Mouse (Mus musculus): ENCODE measurements around the gene Tpo. TPM values are rescaled to one million over a fixed set of nuclear protein-coding genes. Genes with fewer than 3 reads are reported as not detected.

Gene Tpo
- total RNA-seq, 4 experiments from 2014 or later, result 0.13 to 0.25 (median 0.21) TPM; not detected in 1

DNA sequence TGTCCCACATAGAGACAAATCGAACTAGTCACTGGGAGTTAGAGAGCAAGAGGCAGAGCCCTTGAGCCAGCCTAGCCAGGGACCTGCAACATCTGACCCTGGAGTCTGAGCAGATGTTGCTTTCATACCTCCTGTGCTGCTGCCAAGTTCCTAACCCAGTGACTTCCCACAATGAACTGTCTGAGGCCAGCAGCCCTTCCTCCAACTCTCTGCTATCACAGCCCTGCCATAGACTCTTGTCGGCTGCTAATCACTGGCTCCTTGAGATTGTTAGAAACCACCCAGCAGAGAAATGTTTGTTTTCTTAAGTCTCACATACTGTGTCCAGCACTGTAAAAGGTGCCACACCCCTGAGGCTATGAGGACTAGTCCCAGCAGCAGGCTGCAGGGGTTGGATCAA lies 56.1 kb downstream of the Tpo start:
- DNase-seq, result no peak

DNA sequence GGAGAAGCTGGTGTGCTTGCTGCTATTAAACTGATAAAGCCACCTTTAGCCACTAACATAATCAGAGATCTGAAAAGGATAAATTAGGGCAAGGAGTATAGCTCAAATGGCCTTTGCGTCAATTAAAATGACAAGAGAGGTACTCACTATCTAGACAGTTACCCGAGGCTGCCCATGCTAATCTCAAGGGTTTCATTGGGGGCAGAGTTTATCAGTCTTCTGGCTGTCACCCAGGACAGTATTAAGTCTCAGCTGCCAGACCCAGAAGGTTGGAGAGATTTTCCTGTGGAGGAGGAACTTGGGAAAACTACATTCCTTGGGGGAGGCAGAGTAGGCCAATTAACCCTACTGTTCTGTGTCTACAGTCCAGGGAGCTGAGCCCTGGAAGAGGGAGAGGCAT lies 63.1 kb downstream of the Tpo start:
- DNase-seq, result no peak

DNA sequence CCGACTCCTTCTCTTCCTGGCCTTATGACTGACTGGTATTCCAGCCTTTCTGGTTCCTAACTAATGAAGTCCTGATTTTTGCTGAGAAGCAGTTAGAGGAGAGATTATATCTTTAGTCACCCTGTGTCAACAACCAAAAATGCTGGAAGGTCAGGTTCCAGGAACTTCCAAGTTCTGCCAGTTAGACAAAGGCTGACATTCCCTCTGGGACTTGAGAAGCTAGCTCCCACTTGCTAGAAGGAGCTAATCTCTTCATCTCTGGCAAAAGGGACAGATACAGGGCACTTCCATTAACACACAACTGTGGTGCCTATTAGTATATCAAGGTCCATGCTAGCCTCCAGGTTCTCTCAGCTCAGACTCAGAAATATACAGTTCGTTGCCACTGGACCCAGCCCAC lies 64.6 kb downstream of the Tpo start:
- no peak for DNase-seq

DNA sequence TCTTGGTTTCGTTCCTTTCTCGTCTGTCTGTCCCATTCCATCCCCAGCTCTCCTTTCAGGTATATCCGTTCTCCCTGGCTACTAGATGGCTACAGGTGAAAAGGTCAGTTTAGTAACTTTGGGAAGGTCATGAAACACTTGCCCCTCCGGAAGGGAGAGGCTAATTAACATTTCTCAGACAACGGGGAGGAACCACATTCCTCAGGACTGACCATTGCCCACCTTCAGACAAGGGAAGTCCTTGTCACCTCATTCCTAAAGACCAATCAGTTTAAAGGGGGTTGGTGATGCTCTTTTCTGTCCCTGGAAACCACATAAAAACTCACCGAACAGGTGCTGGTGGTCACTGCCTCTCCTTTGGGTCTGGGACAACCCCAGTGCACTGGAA lies 70.3 kb downstream of the Tpo start:
- DNase-seq, result no peak

DNA sequence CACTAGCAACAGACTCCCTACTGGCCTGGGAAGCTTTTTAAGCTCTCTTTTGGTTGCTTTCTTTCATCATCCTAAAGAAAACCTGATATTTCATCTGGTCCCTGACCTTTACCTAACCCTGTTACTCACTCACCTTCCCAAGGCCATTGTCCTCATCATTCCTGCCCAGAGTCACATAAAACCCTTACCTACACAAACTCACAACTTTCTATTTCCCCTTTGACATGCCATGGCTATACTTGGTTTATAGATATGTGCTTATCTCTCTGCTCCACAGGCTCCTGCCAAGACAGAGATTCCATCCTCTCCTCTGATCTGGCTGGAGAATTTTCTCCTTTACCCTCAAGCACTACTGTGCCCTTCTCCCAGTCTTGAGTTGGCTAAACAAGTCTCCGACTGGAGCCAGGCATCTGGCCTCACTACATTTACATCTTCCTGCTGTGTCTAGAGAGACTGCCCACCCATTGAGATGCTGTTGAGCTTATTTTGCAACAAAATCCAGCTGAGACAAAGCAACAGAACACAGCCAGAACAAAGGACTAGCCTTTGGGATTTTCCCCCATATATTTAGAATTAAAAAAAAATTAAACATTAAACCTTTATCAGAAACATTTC lies 70.8 kb downstream of the Tpo start:
- no peak for DNase-seq

DNA sequence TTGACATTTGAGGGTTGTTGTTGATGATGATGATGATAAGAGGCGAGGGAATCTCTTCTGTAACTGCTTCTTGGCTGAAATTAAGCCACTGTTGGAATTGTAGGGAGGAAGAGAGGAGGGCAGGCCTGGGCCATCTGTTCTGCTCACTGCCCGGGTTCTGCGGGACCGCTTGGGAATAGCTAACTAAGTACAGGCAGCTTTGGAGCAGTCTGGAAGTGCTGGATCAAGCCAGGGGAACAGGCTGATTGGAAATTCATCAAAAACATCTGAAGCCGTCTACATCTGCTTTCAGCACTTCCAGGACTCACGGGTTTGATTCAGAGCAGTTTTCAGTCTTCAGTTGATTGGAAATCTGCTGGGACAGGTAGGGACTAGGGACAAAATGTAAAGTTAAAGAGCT lies 74.4 kb downstream of the Tpo start:
- no peak for DNase-seq

DNA sequence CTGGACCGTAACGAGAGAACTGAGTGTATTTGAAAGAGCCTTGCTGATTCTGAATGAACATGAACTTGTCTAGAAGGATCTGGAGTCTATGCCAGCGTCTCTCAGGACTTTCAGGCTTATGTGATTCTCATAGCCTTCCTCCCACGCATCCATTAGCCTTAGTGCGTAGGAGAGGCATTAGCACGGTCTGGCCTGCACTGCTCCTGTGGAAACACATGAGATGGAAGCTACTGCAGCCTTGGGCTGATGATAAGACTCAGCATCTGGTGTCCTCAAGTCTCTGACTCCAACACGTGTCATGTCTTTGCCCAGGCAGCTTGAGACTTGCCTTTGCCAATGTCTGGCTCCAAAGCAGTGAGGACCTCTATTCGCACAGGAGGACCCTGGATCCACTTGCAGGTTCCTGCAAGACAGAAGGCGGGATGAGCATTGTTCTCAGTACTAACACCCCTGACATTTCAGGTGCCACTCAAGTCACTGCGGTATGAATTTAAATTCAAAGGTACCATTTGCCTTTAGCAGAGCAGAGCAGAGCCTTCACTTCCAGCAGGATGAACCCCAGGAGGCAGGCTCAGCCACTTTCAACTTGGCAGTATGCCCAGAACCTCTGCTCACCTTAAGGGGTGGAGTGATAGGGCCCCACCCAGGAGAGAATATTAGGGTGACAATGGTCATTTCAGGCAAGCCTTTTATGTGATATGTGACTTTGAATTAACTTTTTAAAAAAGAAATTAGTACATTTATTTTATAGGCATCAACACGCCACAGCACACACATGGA lies 77.5 kb downstream of the Tpo start:
- DNase-seq, result no peak

DNA sequence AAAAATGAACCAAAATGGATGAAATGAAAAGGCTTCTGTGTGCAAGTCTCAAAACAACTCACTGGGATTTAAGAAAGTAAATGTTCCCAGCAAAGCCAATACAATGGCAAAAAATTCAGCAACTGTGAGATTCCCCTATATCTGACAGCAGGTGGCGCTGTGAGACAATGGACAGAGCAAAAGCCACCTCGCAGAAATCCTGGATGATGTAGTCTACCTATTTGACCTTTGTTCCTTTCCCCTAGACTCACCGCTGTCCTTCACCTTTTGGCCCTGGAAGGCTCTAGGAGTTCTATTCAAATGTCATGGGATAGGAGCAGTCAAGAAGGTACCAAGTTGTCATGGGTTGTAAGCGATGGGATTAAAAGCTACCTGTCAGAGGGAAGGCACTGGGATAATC lies 82.2 kb downstream of the Tpo start:
- DNase-seq, result no peak

DNA sequence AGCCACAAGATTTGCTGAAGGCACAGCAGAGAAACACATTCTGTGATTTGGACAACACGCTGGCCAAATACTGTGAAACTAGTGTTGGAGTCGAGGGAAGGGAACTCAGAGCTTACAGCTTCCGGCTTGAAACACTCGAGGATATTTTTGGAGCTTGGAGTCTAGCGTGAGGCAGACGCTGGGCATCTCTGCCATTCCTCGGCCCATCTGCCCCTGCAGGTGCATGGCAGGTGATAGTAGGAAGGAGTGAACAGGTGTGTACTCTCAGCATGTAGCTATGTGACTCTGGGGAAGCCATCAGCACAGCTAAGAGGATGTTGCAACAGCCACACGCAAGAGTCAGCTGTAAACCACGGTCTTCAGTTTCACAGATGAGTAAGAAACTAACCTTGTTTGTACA lies 82.6 kb downstream of the Tpo start:
- no peak for DNase-seq

DNA sequence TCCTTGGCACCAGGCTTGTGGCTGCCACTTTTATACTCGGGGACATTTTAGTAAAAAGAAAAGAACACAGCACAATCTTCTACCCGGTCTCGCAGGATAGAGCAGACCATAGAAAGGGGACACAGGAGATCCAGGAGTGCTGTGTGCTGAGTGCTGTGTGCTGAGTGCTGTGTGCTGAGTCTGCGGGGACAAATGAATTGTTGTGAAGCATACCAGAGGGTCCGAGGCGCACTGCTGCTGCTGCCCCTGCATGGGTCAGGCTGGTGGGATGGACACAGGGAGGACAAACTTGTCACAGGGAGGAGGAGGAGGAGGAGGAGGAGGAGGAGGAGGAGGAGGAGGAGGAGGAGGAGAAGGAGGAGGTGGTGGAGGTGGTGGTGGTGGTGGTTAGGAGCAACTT lies 83.6 kb downstream of the Tpo start:
- no peak for DNase-seq

DNA sequence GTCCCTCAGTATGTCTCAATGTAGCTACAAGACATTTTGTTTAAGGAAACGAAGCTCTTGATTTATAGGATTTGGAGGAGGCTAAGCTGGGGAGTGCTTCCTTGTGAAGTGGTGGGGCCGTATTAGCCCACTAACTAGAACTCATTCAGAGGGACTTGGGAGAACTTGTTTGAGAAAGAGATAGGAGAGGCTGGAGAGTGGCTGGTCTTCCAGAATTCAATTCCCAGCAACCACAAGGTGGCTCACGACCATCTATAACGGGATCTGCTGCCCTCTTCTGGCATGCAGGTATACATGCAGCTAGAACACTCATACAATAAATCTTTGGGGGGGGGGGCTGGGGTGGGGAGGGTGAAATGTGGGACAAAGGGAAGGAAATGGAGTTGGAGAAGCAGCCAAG lies 92.3 kb downstream of the Tpo start:
- DNase-seq, result no peak

DNA sequence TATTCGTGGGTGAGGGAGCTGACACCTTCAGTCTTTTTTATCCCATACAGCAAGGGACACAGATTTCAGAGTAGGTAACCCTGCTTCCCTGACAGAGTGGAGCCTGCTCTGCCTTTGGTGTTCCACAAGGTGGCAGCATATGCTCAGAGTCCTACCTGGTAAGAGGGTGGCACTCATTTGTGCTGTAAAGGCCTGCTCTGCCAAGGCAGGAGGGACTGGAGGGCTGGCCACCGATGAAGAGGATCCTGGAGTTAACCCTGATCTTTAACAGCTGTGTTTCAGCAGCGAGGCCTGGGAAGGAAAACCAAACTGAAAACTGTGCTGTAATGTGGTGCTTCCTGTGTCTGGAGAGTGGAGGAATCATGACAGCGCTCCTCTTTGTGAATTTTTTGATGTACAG lies 92.9 kb downstream of the Tpo start:
- no peak for DNase-seq

DNA sequence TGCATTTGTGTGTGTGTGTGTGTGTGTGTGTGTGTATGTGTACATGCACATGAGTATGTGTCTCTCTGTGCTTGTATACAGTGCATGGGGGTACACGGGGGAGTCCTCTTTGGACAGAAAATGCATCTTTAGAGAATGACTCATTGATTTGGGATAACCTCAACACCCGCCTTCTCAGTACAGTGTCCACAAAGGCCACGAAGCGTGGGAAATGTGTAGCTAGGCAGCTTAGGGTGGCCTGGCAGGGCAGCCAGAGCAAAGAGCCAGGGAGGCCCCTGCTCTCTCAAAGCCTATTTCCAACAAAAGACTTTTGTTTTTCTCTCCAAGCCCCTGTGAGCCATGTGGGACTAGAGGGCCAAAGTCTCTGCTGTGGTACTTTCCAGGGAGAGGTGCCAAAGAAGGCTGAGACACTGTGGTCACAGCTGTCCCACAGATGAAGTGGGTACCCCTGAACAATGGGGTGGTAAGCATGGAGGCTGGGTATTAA lies 95.8 kb downstream of the Tpo start:
- DNase-seq, result no peak

DNA sequence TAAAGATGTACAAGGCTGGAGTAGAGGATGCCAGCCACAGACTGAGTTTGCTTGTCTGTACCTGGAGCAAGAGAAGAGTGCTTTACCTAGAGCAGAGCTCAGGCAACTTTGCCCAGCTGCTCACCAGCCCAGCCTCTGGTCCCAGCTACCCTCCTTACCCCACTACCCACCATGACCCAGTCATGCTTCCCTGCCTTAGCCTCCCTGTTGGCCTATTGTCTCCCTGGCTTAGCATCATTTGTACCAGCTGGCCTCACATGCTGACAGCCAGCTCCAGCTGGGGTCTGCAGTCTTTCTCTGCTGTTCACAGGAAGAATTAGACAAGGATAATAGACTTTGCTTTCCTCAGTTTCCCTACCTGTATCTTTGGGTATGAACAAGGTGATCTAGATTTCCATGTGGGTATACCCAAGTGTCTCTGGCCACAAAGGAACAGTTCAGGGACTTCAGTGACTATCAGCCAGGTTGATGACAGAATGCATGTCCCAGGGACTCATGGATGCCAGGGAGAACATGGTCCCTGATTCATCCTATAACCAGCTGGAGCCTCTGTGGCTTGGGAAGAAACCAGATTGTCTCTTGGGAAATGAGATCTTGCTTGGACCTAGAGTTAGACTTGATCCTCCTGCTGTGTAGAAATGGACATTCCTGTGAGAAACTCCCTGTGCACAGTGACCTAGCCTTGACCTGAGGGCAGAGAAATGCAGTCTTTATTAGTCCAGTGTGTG lies 96.4 kb downstream of the Tpo start:
- DNase-seq, result no peak

DNA sequence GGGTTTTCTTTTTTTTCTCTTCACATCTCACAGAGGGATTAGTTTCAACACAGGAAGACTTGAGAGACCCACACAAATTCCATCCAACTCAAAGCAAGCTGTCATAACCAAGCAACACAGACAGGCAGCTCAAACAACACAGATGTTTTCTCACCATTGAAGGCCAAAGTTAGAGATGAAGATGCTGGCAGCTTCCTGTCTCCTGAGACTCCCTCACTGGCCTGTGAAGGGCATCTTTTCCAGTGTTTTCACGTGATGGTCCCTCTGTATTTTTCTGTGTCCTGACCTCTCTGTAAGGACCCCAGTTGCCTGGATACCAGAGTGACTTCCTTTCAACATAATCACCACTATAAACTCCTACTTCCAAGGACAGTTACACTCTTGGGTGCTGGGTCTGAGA lies 97.0 kb downstream of the Tpo start:
- no peak for DNase-seq

DNA sequence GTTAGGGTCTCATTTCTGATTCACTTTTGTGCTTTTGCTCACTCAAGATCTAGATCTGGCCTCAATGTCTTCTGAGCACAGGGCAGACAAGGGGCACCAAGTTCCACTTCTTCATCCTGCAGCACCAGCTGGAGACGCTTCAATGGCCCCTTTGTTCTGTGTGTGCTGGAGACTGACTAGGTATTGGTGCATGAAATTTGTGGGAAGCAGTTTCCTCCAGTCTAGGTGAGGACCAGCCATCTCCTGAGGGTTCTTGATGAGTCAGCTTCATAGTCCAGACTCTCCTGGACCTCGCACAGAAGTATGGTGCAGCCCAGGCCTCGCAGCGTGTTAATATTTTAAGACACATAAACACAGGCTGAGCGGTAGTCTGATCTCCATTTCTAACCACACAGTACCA lies 97.7 kb downstream of the Tpo start:
- DNase-seq, result no peak

DNA sequence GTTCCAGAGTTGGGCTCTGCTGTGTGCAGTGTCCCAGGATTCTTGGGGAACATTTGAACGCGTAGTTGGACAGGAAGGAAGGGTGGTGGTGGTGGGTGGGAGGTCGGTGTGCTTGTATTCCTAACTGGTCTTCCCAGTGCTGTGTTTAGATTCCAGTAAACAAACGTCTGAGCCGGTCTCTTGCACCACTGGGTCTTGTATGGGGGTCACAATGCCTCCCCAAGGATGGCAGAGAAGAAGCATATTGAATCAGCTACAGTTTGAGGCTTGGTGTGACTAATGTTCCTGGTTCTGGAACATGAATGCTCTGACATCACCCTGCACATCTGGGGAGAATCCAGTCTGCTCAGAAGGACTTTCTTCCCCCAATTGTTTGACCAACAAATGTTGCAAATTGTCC lies 101.9 kb downstream of the Tpo start:
- DNase-seq, result no peak

DNA sequence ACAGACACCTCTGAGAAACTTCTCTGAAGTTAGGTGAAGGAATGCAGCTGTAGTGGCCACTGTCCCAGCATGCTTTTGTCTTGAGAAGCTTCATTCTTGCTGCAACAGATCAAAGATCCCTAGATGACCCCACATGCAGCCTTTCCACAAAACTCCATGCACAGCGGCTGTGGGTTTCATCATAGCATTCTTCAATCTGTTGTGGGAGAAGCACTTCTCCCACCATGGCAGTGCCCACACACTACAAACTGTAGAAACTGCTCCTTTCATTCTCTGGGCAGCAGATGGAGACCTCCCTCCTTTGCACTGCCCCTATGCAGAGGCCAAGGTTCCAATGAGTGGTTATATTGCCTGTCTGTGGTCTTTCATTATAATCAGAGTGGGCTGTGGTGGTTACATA lies 103.3 kb downstream of the Tpo start:
- no peak for DNase-seq

DNA sequence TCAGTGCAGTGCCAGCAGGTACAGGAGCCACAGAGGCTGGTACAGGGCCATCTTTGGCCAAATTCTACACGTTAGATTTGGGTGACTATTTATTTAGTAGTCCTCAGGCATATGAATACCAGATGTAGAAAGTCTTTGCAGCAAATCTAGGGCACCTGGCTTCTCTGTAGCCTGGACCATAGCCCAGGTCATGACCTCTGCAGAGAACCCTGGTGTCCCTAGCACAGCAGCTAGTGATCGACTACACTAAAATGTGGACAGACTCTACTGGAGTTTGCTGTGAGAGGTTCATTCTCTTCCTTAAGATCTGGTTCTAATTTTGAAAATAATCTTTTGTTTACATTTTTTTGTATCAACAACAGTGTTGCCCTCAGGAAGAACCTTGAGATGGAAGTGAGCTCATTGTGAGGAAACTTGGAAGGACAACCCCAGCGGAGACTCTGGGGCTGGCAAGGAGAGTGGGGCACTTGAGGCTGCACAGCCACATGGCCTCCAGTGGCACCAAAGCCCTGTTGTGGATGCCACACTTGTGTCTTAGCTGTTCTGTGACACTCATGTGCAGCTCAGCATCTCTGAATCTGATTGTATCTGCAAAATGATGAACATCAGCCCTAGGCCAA lies 104.6 kb downstream of the Tpo start:
- no peak for DNase-seq

DNA sequence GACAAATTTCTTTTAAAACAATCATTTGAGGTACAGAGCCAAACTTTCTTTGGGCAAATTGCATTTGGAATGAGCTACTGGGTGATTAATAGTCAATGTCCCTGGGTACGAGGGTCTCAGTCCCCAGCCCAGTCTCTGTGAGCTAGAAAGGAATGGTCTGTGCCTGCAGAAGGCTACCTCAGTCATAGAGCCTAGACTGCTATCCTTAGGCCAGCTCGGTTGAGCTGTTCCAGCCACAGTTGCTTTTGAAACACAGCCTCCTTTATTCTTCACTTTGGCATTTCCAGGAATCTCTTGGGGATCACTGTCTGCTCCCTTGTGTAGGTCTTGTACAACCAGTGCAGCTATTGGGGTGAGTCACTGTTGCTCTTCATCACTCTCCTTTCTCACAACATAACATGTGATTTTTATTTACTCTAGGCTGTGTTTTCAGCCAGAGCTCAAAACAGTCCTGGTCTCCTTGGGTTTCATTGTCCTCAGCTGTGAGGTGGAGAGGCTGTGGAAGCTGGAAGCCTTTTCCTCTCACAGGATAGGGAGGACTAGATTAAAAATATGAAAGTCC lies 108.1 kb downstream of the Tpo start:
- DNase-seq, result no peak

DNA sequence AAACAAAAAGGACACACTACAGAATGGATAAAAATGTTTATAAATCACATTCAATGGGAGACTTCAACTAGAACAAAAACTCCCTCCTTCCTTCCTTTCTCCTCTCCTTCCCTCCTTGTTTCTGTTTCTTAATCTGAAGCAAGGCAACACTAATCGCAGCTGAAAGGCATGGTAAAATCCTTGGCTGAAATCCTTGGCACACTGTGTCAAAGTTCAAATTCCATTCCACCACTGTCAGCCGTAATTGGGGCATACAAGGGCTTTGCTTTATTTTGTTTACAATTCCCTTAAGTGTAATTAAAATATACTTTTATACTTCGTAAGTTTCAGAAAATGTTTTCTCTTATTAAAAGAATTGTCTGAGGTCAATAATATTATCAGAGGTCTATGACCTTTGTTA lies 108.9 kb downstream of the Tpo start:
- DNase-seq, result no peak

DNA sequence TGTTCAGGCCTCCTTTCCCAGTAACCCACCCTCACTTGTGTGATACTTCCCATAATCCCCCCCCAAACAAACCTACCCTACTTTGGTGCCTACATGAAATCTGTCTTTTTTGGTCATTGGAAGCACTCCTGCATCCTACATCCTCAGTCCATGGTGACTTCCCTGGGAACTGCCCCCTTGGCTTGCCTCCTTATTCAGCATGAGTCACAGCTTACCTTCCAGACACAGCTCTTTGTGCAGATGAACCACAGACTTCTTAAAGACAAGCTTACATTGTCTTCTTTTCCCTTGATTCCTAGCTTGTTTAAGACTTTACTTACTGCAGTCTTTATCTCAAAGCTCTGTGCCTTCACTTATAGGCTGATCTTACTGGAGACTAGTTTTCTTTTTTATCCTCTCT lies 112.0 kb downstream of the Tpo start:
- DNase-seq, result no peak

DNA sequence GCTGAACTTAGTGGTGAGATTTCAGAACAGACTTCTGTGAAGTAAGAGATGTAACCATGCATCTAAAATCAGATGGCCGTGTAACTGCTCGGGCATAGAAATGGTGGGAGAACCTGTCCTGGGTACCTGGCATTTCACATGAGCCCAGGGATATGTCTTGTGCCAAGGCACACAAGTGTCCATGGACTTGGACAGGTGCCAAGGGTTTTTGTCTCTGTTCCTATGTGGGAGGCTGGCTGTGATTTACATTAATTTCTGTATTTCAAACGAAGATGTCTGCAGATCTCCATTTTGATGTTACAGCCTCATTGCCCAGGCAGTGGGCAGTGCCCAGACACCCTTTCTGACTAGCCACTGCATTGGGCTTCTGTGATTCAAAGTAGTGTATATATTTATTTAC lies 115.3 kb downstream of the Tpo start:
- DNase-seq, result no peak

All from adrenal gland, adult 8-10 months (tissue).